In the genomic region with DNA sequence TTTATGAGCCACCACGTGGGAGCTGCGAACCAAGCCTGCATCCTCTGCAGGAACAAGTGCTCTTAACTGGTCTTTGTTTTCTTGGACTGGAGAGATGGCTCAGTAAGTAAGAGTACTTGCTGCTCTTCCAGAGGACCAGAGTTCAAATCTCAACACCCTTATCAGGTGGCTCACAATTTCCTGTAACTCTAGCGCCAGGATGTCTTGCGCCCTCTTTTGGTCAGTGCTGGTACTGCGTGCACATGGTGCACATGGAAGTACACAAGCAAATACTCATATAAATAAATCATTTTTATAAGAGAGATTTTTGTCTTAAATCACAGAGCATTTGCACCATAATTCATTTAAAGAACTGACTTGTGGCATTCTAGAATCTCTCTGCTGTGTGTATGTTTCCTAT, we compare ENCODE assay signal across 11 mouse cellular contexts. TPM values are rescaled to one million over a fixed set of nuclear protein-coding genes. Genes with fewer than 3 reads are reported as not detected.
A peak's percentile ranks its signal among the peaks of the same experiment; 100 is the strongest.
DNase-seq lines count a peak whose midpoint lies in the region; ATAC-seq and TF ChIP-seq lines count a peak whose summit lies in the region.
"Had no signal": no experiment of that assay in that cellular context is flagged by ENCODE, and none has a peak within 500 bp of the region (broad histone marks: within the 10 kb centered on the region; RNA-seq: fewer than 3 reads in every experiment).

No protein-coding gene starts in this region.

- TF ChIP-seq RAD21 in MEL (IDR thresholded peaks at IDR 0.05; ENCODE audit: low read depth, low read length), result no peak; the same call in 1 of the 2 replicates

- H3K36me3 ChIP-seq in kidney, embryonic 15.5 days, result no peaks in the 10 kb centered on the region
- no peaks in the 10 kb centered on the region for H3K36me3 ChIP-seq in MEL (ENCODE audit: control insufficient read depth in 1 of 2, insufficient read depth in 2 of 2, low read length in 2 of 2)
- H3K36me3 ChIP-seq in forebrain, embryonic 16.5 days (ENCODE audit: control insufficient read depth, insufficient read depth), result no peaks in the 10 kb centered on the region
- H3K36me3 ChIP-seq: midbrain, embryonic 13.5 days had no signal

- no peaks in the 10 kb centered on the region for H3K4me1 ChIP-seq in kidney, embryonic 15.5 days
- H3K4me1 ChIP-seq in MEL (ENCODE audit: control insufficient read depth in 1 of 2, insufficient read depth in 2 of 2, low read length in 2 of 2), result no peaks in the 10 kb centered on the region
- no peaks in the 10 kb centered on the region for H3K4me1 ChIP-seq in forebrain, embryonic 16.5 days (replicated peaks; ENCODE audit: control insufficient read depth, insufficient read depth, low read length)
- H3K4me1 ChIP-seq: midbrain, embryonic 13.5 days had no signal

- no peaks in the 10 kb centered on the region for H3K27me3 ChIP-seq in kidney, embryonic 15.5 days
- H3K27me3 ChIP-seq in MEL (ENCODE audit: control insufficient read depth in 1 of 2, insufficient read depth in 2 of 2, low read length in 2 of 2), result no peaks in the 10 kb centered on the region
- no peaks in the 10 kb centered on the region for H3K27me3 ChIP-seq in forebrain, embryonic 16.5 days (replicated peaks; ENCODE audit: control insufficient read depth, insufficient read depth, low read length)
- H3K27me3 ChIP-seq: midbrain, embryonic 13.5 days had no signal

- WGBS in kidney, embryonic 15.5 days, result 79% methylated on average over 5 of the region's 5 CpGs
- WGBS in forebrain, embryonic 16.5 days, result 85% methylated on average over 5 of the region's 5 CpGs

- peak; percentile 13 for DNase-seq in kidney, adult 18-20 months
- DNase-seq in A20 (ENCODE audit: low read depth, low spot score) (peak; percentile 55), MEL (ENCODE audit: low read depth, low spot score) (peak; percentile 38)
- DNase-seq in right cerebral cortex, postnatal 14 days, result no peak
- no peak for DNase-seq in embryo, embryonic 10.5 days (ENCODE audit: low spot score)
- DNase-seq: adrenal gland, adult 8-10 months; right cerebral cortex, postnatal 25 days had no signal

- TF ChIP-seq CTCF in MEL (IDR thresholded peaks at IDR 0.05 in 2 of 3, conservative IDR thresholded peaks at IDR 0.05 in 1 of 3; ENCODE audit: control insufficient read depth in 1 of 3, insufficient read depth in 1 of 3, low read depth in 2 of 3, low read length in 3 of 3, poor library complexity in 1 of 3, severe bottlenecking in 1 of 3), result peak; percentile 40 to 55 (median 41)

- 0 out of 2 replicates have a peak, but pooled peaks cover 6% of the 10 kb centered on the region for H3K9me3 ChIP-seq in kidney, embryonic 15.5 days (replicated peaks)
- no peaks in the 10 kb centered on the region for H3K9me3 ChIP-seq in MEL (replicated peaks; ENCODE audit: insufficient read depth, low read length)
- 0 out of 2 replicates have a peak, but pooled peaks cover 2% of the 10 kb centered on the region for H3K9me3 ChIP-seq in forebrain, embryonic 16.5 days (ENCODE audit: control insufficient read depth, low read length)
- H3K9me3 ChIP-seq: midbrain, embryonic 13.5 days had no signal

- no peak overlapping the region for H3K27ac ChIP-seq in kidney, embryonic 15.5 days
- no peak overlapping the region for H3K27ac ChIP-seq in MEL (ENCODE audit: control insufficient read depth, low read depth, low read length)
- no peak overlapping the region for H3K27ac ChIP-seq in forebrain, embryonic 16.5 days (ENCODE audit: low read length)
- H3K27ac ChIP-seq: midbrain, embryonic 13.5 days had no signal

- no peak overlapping the region for H3K4me2 ChIP-seq in kidney, embryonic 15.5 days
- H3K4me2 ChIP-seq in forebrain, embryonic 16.5 days (ENCODE audit: low read length), result no peak overlapping the region
- H3K4me2 ChIP-seq: midbrain, embryonic 13.5 days had no signal

- no peak overlapping the region for H3K9ac ChIP-seq in kidney, embryonic 15.5 days
- H3K9ac ChIP-seq in MEL (ENCODE audit: control insufficient read depth, low read depth, low read length, poor library complexity, severe bottlenecking), result no peak overlapping the region
- no peak overlapping the region for H3K9ac ChIP-seq in forebrain, embryonic 16.5 days (replicated peaks; ENCODE audit: low read depth, low read length)
- H3K9ac ChIP-seq: midbrain, embryonic 13.5 days had no signal

- H3K79me2 ChIP-seq in MEL (ENCODE audit: control insufficient read depth, insufficient read depth, low read length, poor library complexity), result no peaks in the 10 kb centered on the region

- TF ChIP-seq POLR2A in MEL (IDR thresholded peaks at IDR 0.05; ENCODE audit: control insufficient read depth in 1 of 2, insufficient read depth in 1 of 2, low read depth in 1 of 2, low read length in 2 of 2, poor library complexity in 1 of 2), result no peak

- no peak overlapping the region for H3K4me3 ChIP-seq in kidney, embryonic 15.5 days (replicated peaks)
- no peak overlapping the region for H3K4me3 ChIP-seq in MEL (ENCODE audit: control insufficient read depth in 1 of 2, insufficient read depth in 1 of 2, low read depth in 2 of 2, low read length in 2 of 2)
- H3K4me3 ChIP-seq in forebrain, embryonic 16.5 days (replicated peaks; ENCODE audit: low read length), result no peak overlapping the region
- H3K4me3 ChIP-seq: midbrain, embryonic 13.5 days had no signal

- no peak for ATAC-seq in kidney, embryonic 15.5 days (replicated peaks; ENCODE audit: low FRiP score)
- peak; percentile 79 for ATAC-seq in megakaryocyte, adult 5-6 weeks (ENCODE audit: poor library complexity, severe bottlenecking)
- no peak for ATAC-seq in forebrain, embryonic 16.5 days
- ATAC-seq: midbrain, embryonic 13.5 days had no signal

- TF ChIP-seq EP300 in MEL (IDR thresholded peaks at IDR 0.05; ENCODE audit: low read depth in 1 of 2, low read length in 2 of 2), result no peak

TF ChIP-seq in MEL, 35 proteins besides CTCF, POLR2A, EP300 and RAD21:
- TF ChIP-seq JUND (IDR thresholded peaks at IDR 0.05; ENCODE audit: low read depth, low read length) (no peak), CHD1 (IDR thresholded peaks at IDR 0.05; ENCODE audit: low read depth, low read length) (no peak), KAT2A (conservative IDR thresholded peaks at IDR 0.05; ENCODE audit: low read depth, low read length) (no peak)

RNA-seq across cellular contexts. Expression of gene Prdm2, which starts 35.3 kb away (rescaled TPM):
- 11.3 TPM in 2 replicates for polyA plus RNA-seq in kidney, embryonic 15.5 days (2015; fragmentation: Nextera tagmentation; extraction: Ambion mirVana)
- total RNA-seq in MEL (2012; rRNA removed), result 4.3 and 4.9 TPM in 2 replicates
- polyA plus RNA-seq in MEL (2012; ENCODE audit: insufficient read depth in 1 of 2, insufficient read length in 2 of 2, low read depth in 1 of 2, low replicate concordance in 2 of 2, missing spikeins in 1 of 2), result 10 to 100 TPM in 1 of 2 experiments, not detected in 1; 13.5 TPM
- total RNA-seq in megakaryocyte, adult 5-6 weeks (2015), result 24.4 and 29.6 TPM in 2 replicates
- total RNA-seq in megakaryocyte, adult 5-6 weeks (2017), result 16.3 and 19.1 TPM in 2 replicates
- 18.1 and 19.4 TPM in 2 replicates for polyA plus RNA-seq in forebrain, embryonic 16.5 days (2015; fragmentation: Nextera tagmentation; extraction: Ambion mirVana)

RNA-seq across cellular contexts. Expression of gene Pdpn, which starts 51.3 kb away (rescaled TPM):
- polyA plus RNA-seq in kidney, embryonic 15.5 days (2015; fragmentation: Nextera tagmentation; extraction: Ambion mirVana), result 50.0 and 50.7 TPM in 2 replicates
- total RNA-seq in MEL (2012; rRNA removed), result not detected in 2 replicates
- not detected for polyA plus RNA-seq in MEL (2012; ENCODE audit: insufficient read depth in 1 of 2, insufficient read length in 2 of 2, low read depth in 1 of 2, low replicate concordance in 2 of 2, missing spikeins in 1 of 2)
- total RNA-seq in megakaryocyte, adult 5-6 weeks (2015), result 0.27 and 0.84 TPM in 2 replicates
- not detected in 2 replicates for total RNA-seq in megakaryocyte, adult 5-6 weeks (2017)
- polyA plus RNA-seq in forebrain, embryonic 16.5 days (2015; fragmentation: Nextera tagmentation; extraction: Ambion mirVana), result 41.3 and 53.3 TPM in 2 replicates

Comparison
In these comparisons a context has a peak if more than half of its experiments do, and no peak if none do; other contexts are left out.
1. DNase-seq: peak in kidney, adult 18-20 months (single experiment), A20 (single experiment) and MEL (single experiment); none in right cerebral cortex, postnatal 14 days (single experiment) and embryo, embryonic 10.5 days (single experiment).
2. RNA of gene Pdpn, which starts 51.3 kb away (polyA plus RNA-seq): 50.0 to 50.7 TPM in kidney, embryonic 15.5 days and 41.3 to 53.3 TPM in forebrain, embryonic 16.5 days; not detected in MEL; every median in the first group is over 10 times any median in the second.